Mouse (Mus musculus): ENCODE results near the gene Olfr1082.
"Not testable (repeated sequence)": the region's sequence is repeated elsewhere in the genome, so short reads cannot be mapped to it uniquely, and the experiment has no call there.

Gene Olfr1082

DNA sequence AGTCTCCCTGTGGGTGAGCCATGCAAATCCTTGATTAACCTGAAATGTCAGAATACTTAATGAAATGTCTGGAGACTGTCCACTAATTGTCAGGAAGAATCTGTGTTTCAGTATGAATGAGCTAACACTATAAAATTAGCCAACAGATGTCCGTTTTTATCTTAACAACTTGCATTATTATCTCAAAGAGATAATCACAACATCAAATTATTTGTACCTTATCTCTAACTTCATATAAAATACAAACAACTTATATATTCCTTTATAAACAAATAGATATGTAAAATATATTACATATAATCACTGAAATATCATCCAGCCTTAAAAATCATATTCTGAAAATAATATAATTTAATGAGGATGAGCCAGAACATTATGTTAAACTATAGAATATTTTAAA, at the start of gene Olfr1082:
Olfr1082 (minus strand) TSS at position 101 of the 400 bp plus-strand sequence.
- not testable (repeated sequence) for DNase-seq (ENCODE audit: low read depth, low spot score)

GRCm38 (mm10) chr2:86639625-86640024, 40.9 kb upstream of the Olfr1082 start, which contains the start of gene Olfr1084:
TSS of gene Olfr1084 (minus strand) at chr2:86639725.
- not testable (repeated sequence) for DNase-seq (ENCODE audit: low read depth, low spot score)

DNA sequence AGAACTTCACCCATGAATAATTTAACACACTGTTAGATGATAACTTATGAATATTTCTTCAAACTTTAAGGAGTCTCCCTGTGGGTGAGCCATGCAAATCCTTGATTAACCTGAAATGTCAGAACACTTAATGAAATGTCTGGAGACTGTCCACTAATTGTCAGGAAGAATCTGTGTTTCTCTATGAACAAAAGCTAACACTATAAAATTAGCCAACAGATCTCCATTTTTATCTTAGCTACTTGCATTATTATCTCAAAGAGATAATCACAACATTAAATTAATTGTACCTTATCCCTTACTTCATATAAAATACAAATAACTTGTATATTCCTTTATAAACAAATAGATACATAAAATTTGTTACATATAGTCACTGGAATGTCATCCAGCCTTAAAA, 40.6 kb downstream of the Olfr1082 start, which contains the start of gene Olfr1080:
Olfr1080 (minus strand) TSS at position 101 of the 400 bp plus-strand sequence.
- DNase-seq (ENCODE audit: low read depth, low spot score), result not testable (repeated sequence)

Data from c-Kit-negative CD71-positive TER-119-positive erythroid progenitor cells, embryonic 14.5 days (primary cell).